Mouse (Mus musculus) small intestine, adult 2 months (tissue): ENCODE measurements around the gene Cacna1d.

Experiments used
- CTCF ChIP-seq: fragments of 200-500 bp; IDR thresholded peaks from 2 replicates; pipeline ENCODE4 v1.5.1; 2012; ENCODE audit warnings: low read depth, mild to moderate bottlenecking, control low read depth, inconsistent platforms, low read length, moderate library complexity, mixed read lengths; ENCODE audit not compliant: insufficient replicate concordance, insufficient read length; ENCODE audit errors: extremely low read depth
- POLR2A ChIP-seq: fragments of 200-500 bp; IDR thresholded peaks from 2 replicates; pipeline ENCODE4 v1.6.1; 2012; ENCODE audit warnings: low read depth, mild to moderate bottlenecking, control low read depth, inconsistent platforms, low read length, moderate library complexity

- no peak for TF ChIP-seq CTCF
- TF ChIP-seq POLR2A = no peak
Observed at GRCm38 (mm10) chr14:30340140-30340539, 151.1 kb downstream of the Cacna1d start.
